Comparison of ENCODE assay signal across 9 mouse cellular contexts in the genomic region with DNA sequence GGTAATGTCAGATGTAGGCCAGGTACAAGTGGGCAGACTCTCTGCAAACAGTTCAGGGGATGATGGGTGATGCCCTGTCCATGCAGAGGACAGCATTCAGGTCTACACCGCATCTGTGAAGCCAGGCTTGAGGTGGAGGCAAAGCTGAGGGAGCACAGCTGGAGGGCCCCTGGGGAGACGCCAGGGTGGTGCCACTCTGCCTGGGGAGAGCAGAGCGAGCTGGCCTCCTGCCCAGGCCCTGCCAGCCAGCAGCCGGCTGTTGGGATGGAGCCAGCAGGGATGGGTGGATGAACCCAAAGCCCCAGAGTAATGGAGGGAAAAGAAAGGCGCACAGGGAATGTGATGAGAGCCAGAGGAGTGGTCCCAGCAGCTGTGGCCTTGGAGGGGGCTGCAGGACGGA. TPM values are rescaled to one million over a fixed set of nuclear protein-coding genes. Genes with fewer than 3 reads are reported as not detected.
A peak's percentile ranks its signal among the peaks of the same experiment; 100 is the strongest.
DNase-seq lines count a peak whose midpoint lies in the region; ATAC-seq and TF ChIP-seq lines count a peak whose summit lies in the region.
"Had no signal": no experiment of that assay in that cellular context is flagged by ENCODE, and none has a peak within 500 bp of the region (broad histone marks: within the 10 kb centered on the region; RNA-seq: fewer than 3 reads in every experiment).

No protein-coding gene starts in this region.

- H3K27ac ChIP-seq in midbrain, embryonic 10.5 days (replicated peaks), result peak overlapping the region; percentile 59
- H3K27ac ChIP-seq in midbrain, embryonic 15.5 days, result no peak overlapping the region
- H3K27ac ChIP-seq in embryonic facial prominence, embryonic 11.5 days (replicated peaks; ENCODE audit: low read depth, low read length), result peak overlapping the region; percentile 20; the same call in 1 of the 2 replicates
- peak overlapping the region; percentile 86 for H3K27ac ChIP-seq in hindbrain, embryonic 13.5 days
- no peak overlapping the region for H3K27ac ChIP-seq in olfactory bulb, adult 2 months (ENCODE audit: insufficient read depth, low read depth, low read length)
- H3K27ac ChIP-seq: liver, embryonic 14.5 days had no signal

- no peaks in the 10 kb centered on the region for H3K36me3 ChIP-seq in midbrain, embryonic 10.5 days
- H3K36me3 ChIP-seq in midbrain, embryonic 15.5 days (replicated peaks), result no peaks in the 10 kb centered on the region
- H3K36me3 ChIP-seq in embryonic facial prominence, embryonic 11.5 days (replicated peaks; ENCODE audit: control insufficient read depth, insufficient read depth, low read depth, low read length), result no peaks in the 10 kb centered on the region
- H3K36me3 ChIP-seq in hindbrain, embryonic 13.5 days, result no peaks in the 10 kb centered on the region

- ATAC-seq in midbrain, embryonic 15.5 days (replicated peaks), result no peak; the same call in 1 of the 2 replicates
- ATAC-seq in embryonic facial prominence, embryonic 11.5 days (replicated peaks; ENCODE audit: insufficient number of reproducible peaks, low FRiP score, low TSS enrichment, low read depth), result no peak
- peak; percentile 45 for ATAC-seq in hindbrain, embryonic 13.5 days (ENCODE audit: low FRiP score)

- no peaks in the 10 kb centered on the region for H3K9me3 ChIP-seq in midbrain, embryonic 10.5 days (replicated peaks)
- no peaks in the 10 kb centered on the region for H3K9me3 ChIP-seq in midbrain, embryonic 15.5 days
- no peaks in the 10 kb centered on the region for H3K9me3 ChIP-seq in embryonic facial prominence, embryonic 11.5 days (replicated peaks; ENCODE audit: control insufficient read depth, low read length)
- no peaks in the 10 kb centered on the region for H3K9me3 ChIP-seq in hindbrain, embryonic 13.5 days

- 79% methylated on average over 6 of the region's 6 CpGs for WGBS in midbrain, embryonic 10.5 days
- WGBS in midbrain, embryonic 15.5 days, result 34% methylated on average over 6 of the region's 6 CpGs
- WGBS in embryonic facial prominence, embryonic 11.5 days, result 56% methylated on average over 6 of the region's 6 CpGs
- 44% methylated on average over 6 of the region's 6 CpGs for WGBS in hindbrain, embryonic 13.5 days
- 14% methylated on average over 6 of the region's 6 CpGs for WGBS in olfactory bulb, adult 2 months

- DNase-seq in midbrain, embryonic 10.5 days (ENCODE audit: low spot score), result no peak
- DNase-seq in embryonic facial prominence, embryonic 11.5 days (ENCODE audit: low spot score), result no peak
- DNase-seq in layer of hippocampus, postnatal 10 days (ENCODE audit: low spot score in 2 of 2), result peak; percentile 65 to 75
- no peak for DNase-seq in spleen, adult 18-20 months
- no peak for DNase-seq in thymus, postnatal 25 days

- no peak overlapping the region for H3K4me2 ChIP-seq in midbrain, embryonic 15.5 days
- no peak overlapping the region for H3K4me2 ChIP-seq in embryonic facial prominence, embryonic 11.5 days (ENCODE audit: low read depth, low read length)
- peak overlapping the region; percentile 25 for H3K4me2 ChIP-seq in hindbrain, embryonic 13.5 days

- no peak overlapping the region for H3K9ac ChIP-seq in midbrain, embryonic 15.5 days
- H3K9ac ChIP-seq in embryonic facial prominence, embryonic 11.5 days (replicated peaks; ENCODE audit: low read length), result no peak overlapping the region
- peak overlapping the region; percentile 55 for H3K9ac ChIP-seq in hindbrain, embryonic 13.5 days
- H3K9ac ChIP-seq: liver, embryonic 14.5 days had no signal

- H3K4me1 ChIP-seq in midbrain, embryonic 10.5 days, result peaks cover 45% of the 10 kb centered on the region
- H3K4me1 ChIP-seq in midbrain, embryonic 15.5 days, result peaks cover 26% of the 10 kb centered on the region
- peaks cover 10% of the 10 kb centered on the region for H3K4me1 ChIP-seq in embryonic facial prominence, embryonic 11.5 days (ENCODE audit: control insufficient read depth, insufficient read depth, low read length)
- peaks cover 66% of the 10 kb centered on the region for H3K4me1 ChIP-seq in hindbrain, embryonic 13.5 days (replicated peaks)
- H3K4me1 ChIP-seq in olfactory bulb, adult 2 months (ENCODE audit: control insufficient read depth, insufficient read depth, low read length), result peaks cover 58% of the 10 kb centered on the region

- TF ChIP-seq POLR2A in olfactory bulb, adult 2 months (IDR thresholded peaks at IDR 0.05; ENCODE audit: insufficient read depth, low read depth, low read length), result no peak

- peaks cover 8% of the 10 kb centered on the region; the same call in 1 of the 2 replicates for H3K27me3 ChIP-seq in midbrain, embryonic 10.5 days (ENCODE audit: low read depth, poor library complexity, severe bottlenecking)
- no peaks in the 10 kb centered on the region for H3K27me3 ChIP-seq in midbrain, embryonic 15.5 days (replicated peaks)
- H3K27me3 ChIP-seq in embryonic facial prominence, embryonic 11.5 days (ENCODE audit: control insufficient read depth, insufficient read depth, low read length), result no peaks in the 10 kb centered on the region; the same call in 1 of the 2 replicates
- H3K27me3 ChIP-seq in hindbrain, embryonic 13.5 days, result peaks cover 7% of the 10 kb centered on the region; the same call in 1 of the 2 replicates

- 0 out of 2 replicates have a peak, but pooled peaks have one; percentile 4 for TF ChIP-seq CTCF in olfactory bulb, adult 2 months (IDR thresholded peaks at IDR 0.05; ENCODE audit: insufficient read depth, low read depth, low read length)

- H3K4me3 ChIP-seq in midbrain, embryonic 10.5 days, result no peak overlapping the region
- no peak overlapping the region for H3K4me3 ChIP-seq in midbrain, embryonic 15.5 days
- H3K4me3 ChIP-seq in embryonic facial prominence, embryonic 11.5 days (ENCODE audit: low read depth, low read length), result no peak overlapping the region
- H3K4me3 ChIP-seq in hindbrain, embryonic 13.5 days, result no peak overlapping the region
- H3K4me3 ChIP-seq in olfactory bulb, adult 2 months (ENCODE audit: insufficient read depth, low read depth, low read length), result no peak overlapping the region

RNA-seq across cellular contexts. Expression of a gene that starts 35.2 kb away (rescaled TPM):
- polyA plus RNA-seq in midbrain, embryonic 10.5 days (2016; fragmentation: Nextera tagmentation; extraction: Ambion mirVana), result 7.3 and 8.6 TPM in 2 replicates
- 6.6 and 8.2 TPM in 2 replicates for polyA plus RNA-seq in midbrain, embryonic 15.5 days (2015; fragmentation: Nextera tagmentation; extraction: Ambion mirVana)
- polyA plus RNA-seq in embryonic facial prominence, embryonic 11.5 days (2014; fragmentation: Nextera tagmentation; extraction: Ambion mirVana), result 5.0 and 5.9 TPM in 2 replicates
- polyA plus RNA-seq in hindbrain, embryonic 13.5 days (2015; fragmentation: Nextera tagmentation; extraction: Ambion mirVana), result 7.0 and 7.1 TPM in 2 replicates
- total RNA-seq in layer of hippocampus, postnatal 10 days (2021), result 10 to 100 TPM; 14.0 to 14.4 TPM
- not detected in 2 replicates for polyA plus RNA-seq in olfactory bulb, adult 2 months (2012; ENCODE audit: insufficient read depth, insufficient read length, low replicate concordance, missing spikeins)

Comparison
In these comparisons a context has a peak if more than half of its experiments do, and no peak if none do; other contexts are left out.
1. H3K27ac ChIP-seq: peak in midbrain, embryonic 10.5 days (single experiment), embryonic facial prominence, embryonic 11.5 days (single experiment) and hindbrain, embryonic 13.5 days (single experiment); none in midbrain, embryonic 15.5 days (single experiment) and olfactory bulb, adult 2 months (single experiment).
2. DNase-seq: peak in layer of hippocampus, postnatal 10 days (2 of 2); none in midbrain, embryonic 10.5 days (single experiment), embryonic facial prominence, embryonic 11.5 days (single experiment), spleen, adult 18-20 months (0 of 2) and thymus, postnatal 25 days (single experiment).